Mouse (Mus musculus) retina, postnatal 1 day (tissue): ENCODE measurements at regions not wholly inside any gene's neighbourhood (a gene's known extent, or its start where the extent isn't known, plus 50 kb on each side); places are given as distances from the start of the nearest gene placed in this dataset.
"Not testable (repeated sequence)": the region's sequence is repeated elsewhere in the genome, so short reads cannot be mapped to it uniquely, and the experiment has no call there.

Experiments used
- DNase-seq: peaks from one replicate; pipeline ENCODE4 v3.0.0-alpha.2; 2012

GRCm38 (mm10) chr10:84214812-84215211 lies 225.6 kb downstream of the Nuak1 start:
- no peak for DNase-seq

GRCm38 (mm10) chr10:84229224-84229921 lies 211.0 kb downstream of the Nuak1 start:
- DNase-seq = no peak

GRCm38 (mm10) chr10:84230011-84230781 lies 210.2 kb downstream of the Nuak1 start:
- no peak for DNase-seq

- no peak for DNase-seq
Observed at GRCm38 (mm10) chr10:84235006-84235405, 205.4 kb downstream of the Nuak1 start.

- no peak for DNase-seq
Observed at GRCm38 (mm10) chr10:84236236-84236635, 204.2 kb downstream of the Nuak1 start.

GRCm38 (mm10) chr10:84238279-84238963 lies 202.0 kb downstream of the Nuak1 start:
- DNase-seq = peak; percentile 78

GRCm38 (mm10) chr10:84243283-84243682 lies 197.1 kb downstream of the Nuak1 start:
- DNase-seq = no peak

- no peak for DNase-seq
Observed at GRCm38 (mm10) chr10:84249346-84249745, 191.1 kb downstream of the Nuak1 start.

- no peak for DNase-seq
Observed at GRCm38 (mm10) chr10:84260931-84261650, 179.3 kb downstream of the Nuak1 start.

GRCm38 (mm10) chr10:84262943-84263342 lies 177.5 kb downstream of the Nuak1 start:
- DNase-seq = no peak

- no peak for DNase-seq
Observed at GRCm38 (mm10) chr10:84285832-84286506, 154.4 kb downstream of the Nuak1 start.

- no peak for DNase-seq
Observed at GRCm38 (mm10) chr10:84294422-84294821, 146.0 kb downstream of the Nuak1 start.

- peak; percentile 30 for DNase-seq
Observed at GRCm38 (mm10) chr10:84296168-84296567, 144.2 kb downstream of the Nuak1 start.

- DNase-seq = no peak
Observed at GRCm38 (mm10) chr10:84301561-84301960, 138.8 kb downstream of the Nuak1 start.

GRCm38 (mm10) chr10:84302821-84303520 lies 137.4 kb downstream of the Nuak1 start:
- DNase-seq = no peak

GRCm38 (mm10) chr10:84308746-84309145 lies 131.7 kb downstream of the Nuak1 start:
- DNase-seq = not testable (repeated sequence)

- DNase-seq = no peak
Observed at GRCm38 (mm10) chr10:84310653-84311052, 129.7 kb downstream of the Nuak1 start.

- no peak for DNase-seq
Observed at GRCm38 (mm10) chr10:84312656-84313055, 127.7 kb downstream of the Nuak1 start.

- DNase-seq = no peak
Observed at GRCm38 (mm10) chr10:84316857-84317256, 123.5 kb downstream of the Nuak1 start.

GRCm38 (mm10) chr10:84317960-84318359 lies 122.4 kb downstream of the Nuak1 start:
- DNase-seq = no peak
